ENCODE assay signal across 8 mouse cellular contexts in genomic region chr5:140419442-140420080, GRCm38 (mm10). TPM values are rescaled to one million over a fixed set of nuclear protein-coding genes. Genes with fewer than 3 reads are reported as not detected.
DNase-seq lines count a peak whose midpoint lies in the region; ATAC-seq and TF ChIP-seq lines count a peak whose summit lies in the region.

No protein-coding gene starts in this region.

- no peaks in the 10 kb centered on the region for H3K9me3 ChIP-seq in kidney, postnatal 0 days (replicated peaks; ENCODE audit: low read length)
- H3K9me3 ChIP-seq in hindbrain, postnatal 0 days (ENCODE audit: low read length), result no peaks in the 10 kb centered on the region

- peaks cover 8% of the 10 kb centered on the region for H3K4me1 ChIP-seq in kidney, postnatal 0 days (replicated peaks; ENCODE audit: insufficient read depth, low read length)
- H3K4me1 ChIP-seq in cortical plate, adult 2 months (ENCODE audit: control insufficient read depth, insufficient read depth, low read length), result peaks cover 10% of the 10 kb centered on the region
- peaks cover 10% of the 10 kb centered on the region for H3K4me1 ChIP-seq in hindbrain, postnatal 0 days (ENCODE audit: insufficient read depth, low read length)

- no peaks in the 10 kb centered on the region for H3K36me3 ChIP-seq in kidney, postnatal 0 days (ENCODE audit: insufficient read depth, low read length)
- no peaks in the 10 kb centered on the region for H3K36me3 ChIP-seq in hindbrain, postnatal 0 days (ENCODE audit: insufficient read depth, low read length)

- peak overlapping the region; percentile 72 for H3K4me2 ChIP-seq in kidney, postnatal 0 days (ENCODE audit: low read length)
- H3K4me2 ChIP-seq in hindbrain, postnatal 0 days (ENCODE audit: low read depth, low read length), result peak overlapping the region; percentile 92

- TF ChIP-seq POLR2A in cortical plate, adult 2 months (IDR thresholded peaks at IDR 0.05; ENCODE audit: extremely low read depth, insufficient read depth, low read length), result no peak

- no peak for TF ChIP-seq CTCF in kidney, postnatal 0 days (IDR thresholded peaks at IDR 0.05; ENCODE audit: low read depth)
- TF ChIP-seq CTCF in cortical plate, adult 2 months (IDR thresholded peaks at IDR 0.05; ENCODE audit: extremely low read depth, insufficient read depth, low read length), result no peak
- TF ChIP-seq CTCF in hindbrain, postnatal 0 days (IDR thresholded peaks at IDR 0.05; ENCODE audit: low read depth), result no peak

- peak; percentile 28 for DNase-seq in kidney, postnatal 0 days (ENCODE audit: low spot score)
- no peak for DNase-seq in kidney, postnatal 36 days
- peak; percentile 50 for DNase-seq in MN1 (ENCODE audit: low spot score)
- DNase-seq in hindbrain, postnatal 0 days (ENCODE audit: low spot score), result no peak
- DNase-seq in Muller cell, postnatal 12 days (ENCODE audit: inconsistent ontology term), result no peak
- no peak for DNase-seq in adrenal gland, adult 2 months

- no peaks in the 10 kb centered on the region for H3K27me3 ChIP-seq in kidney, postnatal 0 days (ENCODE audit: insufficient read depth, low read length)
- no peaks in the 10 kb centered on the region for H3K27me3 ChIP-seq in hindbrain, postnatal 0 days (ENCODE audit: insufficient read depth, low read length)

- WGBS in kidney, postnatal 0 days, result under 1% methylated on average over 62 of the region's 62 CpGs
- under 1% methylated on average over 61 of the region's 62 CpGs for WGBS in hindbrain, postnatal 0 days

- peak; percentile 42 for ATAC-seq in kidney, postnatal 0 days (replicated peaks; ENCODE audit: low FRiP score, low read depth)
- ATAC-seq in hindbrain, postnatal 0 days, result peak; percentile 55
- ATAC-seq in megakaryocyte-erythroid progenitor cell, adult 5-6 weeks (replicated peaks; ENCODE audit: low FRiP score, low TSS enrichment, poor library complexity, severe bottlenecking), result peak; percentile 27; the same call in 1 of the 2 replicates

- peak overlapping the region; percentile 77 for H3K4me3 ChIP-seq in kidney, postnatal 0 days (replicated peaks; ENCODE audit: low read depth, low read length)
- peak overlapping the region; percentile 69 for H3K4me3 ChIP-seq in cortical plate, adult 2 months (ENCODE audit: insufficient read depth, low read length)
- peak overlapping the region; percentile 69 for H3K4me3 ChIP-seq in hindbrain, postnatal 0 days (ENCODE audit: low read length)

- peak overlapping the region; percentile 89 for H3K9ac ChIP-seq in kidney, postnatal 0 days (ENCODE audit: low read depth, low read length)
- H3K9ac ChIP-seq in hindbrain, postnatal 0 days (replicated peaks; ENCODE audit: low read length), result peak overlapping the region; percentile 86

- peak overlapping the region; percentile 96 for H3K27ac ChIP-seq in kidney, postnatal 0 days
- H3K27ac ChIP-seq in cortical plate, adult 2 months (ENCODE audit: insufficient read depth, low read length), result 0 out of 2 replicates have a peak overlapping the region, but pooled peaks have one; percentile 55
- peak overlapping the region; percentile 96 for H3K27ac ChIP-seq in hindbrain, postnatal 0 days

RNA-seq across cellular contexts. Expression of gene Eif3b, which starts 0.4 kb away (rescaled TPM):
- polyA plus RNA-seq in kidney, postnatal 0 days (2015; fragmentation: Nextera tagmentation; extraction: Ambion mirVana), result 77.9 and 88.6 TPM in 2 replicates
- 69.9 and 70.9 TPM in 2 replicates for polyA plus RNA-seq in cortical plate, adult 2 months (2012; rRNA removed)
- 43.8 TPM in 2 replicates for total RNA-seq in hindbrain, postnatal 0 days (2014; rRNA removed)
- polyA plus RNA-seq in hindbrain, postnatal 0 days (2015; fragmentation: Nextera tagmentation; extraction: Ambion mirVana), result 60.2 and 63.2 TPM in 2 replicates
- total RNA-seq in megakaryocyte-erythroid progenitor cell, adult 5-6 weeks (2014; fragmentation: Nextera tagmentation), result 262 and 301 TPM in 2 replicates
- 239 and 260 TPM in 2 replicates for total RNA-seq in megakaryocyte-erythroid progenitor cell, adult 5-6 weeks (2017)
- 100 to 1,000 TPM; 161 to 186 TPM for total RNA-seq in adrenal gland, adult 2 months (2021)
- polyA plus RNA-seq in adrenal gland, adult 2 months (2012; rRNA removed), result 86.3 and 128 TPM in 2 replicates

RNA-seq across cellular contexts. Expression of gene Gm4869, which starts 25.9 kb away (rescaled TPM):
- polyA plus RNA-seq in kidney, postnatal 0 days (2015; fragmentation: Nextera tagmentation; extraction: Ambion mirVana), result not detected in 2 replicates
- polyA plus RNA-seq in cortical plate, adult 2 months (2012; rRNA removed), result 0.04 TPM in 2 replicates
- not detected in 2 replicates for total RNA-seq in hindbrain, postnatal 0 days (2014; rRNA removed)
- not detected in 2 replicates for polyA plus RNA-seq in hindbrain, postnatal 0 days (2015; fragmentation: Nextera tagmentation; extraction: Ambion mirVana)
- not detected in 2 replicates for total RNA-seq in megakaryocyte-erythroid progenitor cell, adult 5-6 weeks (2014; fragmentation: Nextera tagmentation)
- not detected in 2 replicates for total RNA-seq in megakaryocyte-erythroid progenitor cell, adult 5-6 weeks (2017)
- under 1 TPM; 0.10 to 0.14 TPM for total RNA-seq in adrenal gland, adult 2 months (2021)
- 0.03 and 0.10 TPM in 2 replicates for polyA plus RNA-seq in adrenal gland, adult 2 months (2012; rRNA removed)

RNA-seq across cellular contexts. Expression of gene Snx8, which starts 30.5 kb away (rescaled TPM):
- polyA plus RNA-seq in kidney, postnatal 0 days (2015; fragmentation: Nextera tagmentation; extraction: Ambion mirVana), result 28.8 and 31.8 TPM in 2 replicates
- polyA plus RNA-seq in cortical plate, adult 2 months (2012; rRNA removed), result 8.5 and 8.7 TPM in 2 replicates
- total RNA-seq in hindbrain, postnatal 0 days (2014; rRNA removed), result 68.0 and 79.6 TPM in 2 replicates
- 36.2 TPM in 2 replicates for polyA plus RNA-seq in hindbrain, postnatal 0 days (2015; fragmentation: Nextera tagmentation; extraction: Ambion mirVana)
- total RNA-seq in megakaryocyte-erythroid progenitor cell, adult 5-6 weeks (2014; fragmentation: Nextera tagmentation), result 4.3 and 11.1 TPM in 2 replicates
- 6.6 and 8.6 TPM in 2 replicates for total RNA-seq in megakaryocyte-erythroid progenitor cell, adult 5-6 weeks (2017)
- 10 to 100 TPM; 13.9 to 19.1 TPM for total RNA-seq in adrenal gland, adult 2 months (2021)
- 12.4 and 12.8 TPM in 2 replicates for polyA plus RNA-seq in adrenal gland, adult 2 months (2012; rRNA removed)

Comparison
In these comparisons a context has a peak if more than half of its experiments do, and no peak if none do; other contexts are left out.
1. DNase-seq: peak in kidney, postnatal 0 days (single experiment) and MN1 (single experiment); none in kidney, postnatal 36 days (0 of 2), hindbrain, postnatal 0 days (single experiment), Muller cell, postnatal 12 days (single experiment) and adrenal gland, adult 2 months (single experiment).
2. Peak in every context shown above with its lines, with median percentiles within 50 percentile points of each other: ATAC-seq, H3K27ac ChIP-seq and H3K4me3 ChIP-seq.